Mouse (Mus musculus) cerebellum, adult 2 months (tissue): ENCODE data around the gene Abi1.

Source experiments
- CTCF ChIP-seq: fragments of 200-500 bp; IDR thresholded peaks from 2 replicates; pipeline ENCODE4 v1.5.1; 2011; ENCODE audit warnings: low read depth, mild to moderate bottlenecking, control low read depth, low read length, moderate library complexity, borderline replicate concordance; ENCODE audit not compliant: insufficient read depth
- POLR2A ChIP-seq: fragments of 200-500 bp; IDR thresholded peaks from 2 replicates; pipeline ENCODE4 v1.6.1; 2011; ENCODE audit warnings: low read length, control low read depth, borderline replicate concordance; ENCODE audit not compliant: insufficient read depth

DNA sequence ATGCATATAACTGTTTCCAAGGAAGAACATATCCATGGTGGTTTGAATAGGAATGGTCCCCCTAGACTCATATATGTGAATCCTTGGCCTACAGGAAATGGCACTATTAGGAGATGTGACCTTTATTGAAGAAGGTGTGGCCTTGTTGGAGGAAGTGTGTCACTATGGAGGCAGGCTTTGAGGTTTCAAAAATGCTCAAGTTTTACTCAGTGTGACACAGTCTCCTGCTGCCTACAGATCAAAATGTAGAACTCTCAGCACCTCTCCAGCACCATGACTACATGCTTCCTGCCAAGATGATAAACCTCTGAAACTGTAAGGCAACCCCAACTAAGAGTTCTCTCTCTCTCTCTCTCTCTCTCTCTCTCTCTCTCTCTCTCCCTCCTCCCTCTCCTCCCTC, 8.0 kb upstream of the Abi1 start:
- TF ChIP-seq POLR2A (no peak), CTCF (no peak)
